Mouse (Mus musculus): Measurements from ENCODE around the gene Aqp9. TPM values are rescaled to one million over a fixed set of nuclear protein-coding genes. Genes with fewer than 3 reads are reported as not detected.

Gene Aqp9
- polyA plus RNA-seq, 1 experiment from 2014 or later = 0.37 TPM

DNA sequence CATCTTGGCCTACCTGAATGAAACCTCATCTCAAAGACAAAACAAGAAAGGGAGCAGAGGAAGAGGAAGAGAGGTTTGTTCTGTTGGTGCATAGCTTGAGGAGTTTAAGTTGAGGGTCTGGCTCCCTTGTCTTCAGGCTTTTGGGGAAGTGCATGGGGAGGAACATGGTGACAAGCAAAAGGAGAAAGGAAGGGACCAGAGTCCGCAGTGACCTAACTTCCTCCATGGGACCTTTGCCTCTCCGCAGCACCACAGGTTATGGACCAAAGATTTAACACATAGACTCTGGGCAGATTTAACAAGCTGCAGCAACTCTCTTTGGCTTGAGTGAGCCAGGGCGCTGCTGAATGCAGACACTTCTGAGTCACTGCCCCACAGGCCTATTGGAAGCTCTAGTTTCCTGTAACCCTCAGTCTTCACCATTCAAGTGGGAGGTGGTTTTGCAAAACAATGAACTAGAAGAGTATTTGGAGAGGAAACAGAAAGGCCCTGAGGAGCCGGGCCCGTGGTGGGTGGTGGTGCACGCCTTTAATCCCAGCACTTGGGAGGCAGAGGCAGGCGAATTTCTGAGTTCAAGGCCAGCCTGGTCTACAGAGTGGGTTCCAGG is 13.0 kb downstream of the Aqp9 start:
- Histone ChIP-seq H3K9ac (ENCODE audit: low read length) (no peak overlapping the region), H3K27me3 (replicated peaks; ENCODE audit: control insufficient read depth, insufficient read depth, low read length) (no peaks in the 10 kb centered on the region), H3K4me2 (ENCODE audit: low read length) (no peak overlapping the region), H3K9me3 (replicated peaks; ENCODE audit: control insufficient read depth, low read length) (no peaks in the 10 kb centered on the region), H3K27ac (ENCODE audit: low read depth, low read length) (no peak overlapping the region), H3K4me3 (ENCODE audit: low read depth, low read length) (no peak overlapping the region), H3K36me3 (ENCODE audit: control insufficient read depth, insufficient read depth, low read length) (no peaks in the 10 kb centered on the region), H3K4me1 (ENCODE audit: control insufficient read depth, insufficient read depth, low read length) (no peaks in the 10 kb centered on the region)
- DNase-seq (ENCODE audit: low spot score) (no peak), ATAC-seq (no peak)
- WGBS = 90% methylated on average over 7 of the region's 7 CpGs

DNA sequence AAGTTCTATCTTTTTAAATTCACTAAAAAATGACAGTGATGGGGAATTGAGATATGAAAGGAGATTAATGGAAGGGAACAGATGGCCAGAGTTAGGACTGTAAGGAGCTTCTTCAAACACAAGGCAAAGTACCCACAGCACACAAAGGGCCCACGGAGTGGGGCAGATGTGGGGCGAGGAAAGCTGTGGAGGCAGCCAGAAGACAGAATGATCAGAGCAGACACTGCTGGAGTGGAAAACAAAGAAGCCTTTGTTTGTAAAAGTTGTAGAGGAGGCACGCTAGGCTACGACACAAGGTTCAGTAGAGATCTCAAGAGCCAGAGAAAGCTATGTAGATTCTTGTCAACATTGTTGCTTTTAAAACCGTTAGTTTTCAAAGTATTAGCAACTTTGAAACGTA is 17.1 kb downstream of the Aqp9 start:
- H3K27me3 ChIP-seq (replicated peaks; ENCODE audit: control insufficient read depth, insufficient read depth, low read length) = no peaks in the 10 kb centered on the region
- DNase-seq (ENCODE audit: low spot score) = no peak
- H3K9ac ChIP-seq (ENCODE audit: low read length) = no peak overlapping the region
- H3K4me1 ChIP-seq (ENCODE audit: control insufficient read depth, insufficient read depth, low read length) = no peaks in the 10 kb centered on the region
- H3K36me3 ChIP-seq (ENCODE audit: control insufficient read depth, insufficient read depth, low read length) = no peaks in the 10 kb centered on the region
- no peak overlapping the region for H3K4me2 ChIP-seq (ENCODE audit: low read length)
- no peaks in the 10 kb centered on the region for H3K9me3 ChIP-seq (replicated peaks; ENCODE audit: control insufficient read depth, low read length)
- no peak overlapping the region for H3K27ac ChIP-seq (ENCODE audit: low read depth, low read length)
- WGBS = 39% methylated on average over 6 of the region's 6 CpGs
- ATAC-seq = no peak
- no peak overlapping the region for H3K4me3 ChIP-seq (ENCODE audit: low read depth, low read length)

DNA sequence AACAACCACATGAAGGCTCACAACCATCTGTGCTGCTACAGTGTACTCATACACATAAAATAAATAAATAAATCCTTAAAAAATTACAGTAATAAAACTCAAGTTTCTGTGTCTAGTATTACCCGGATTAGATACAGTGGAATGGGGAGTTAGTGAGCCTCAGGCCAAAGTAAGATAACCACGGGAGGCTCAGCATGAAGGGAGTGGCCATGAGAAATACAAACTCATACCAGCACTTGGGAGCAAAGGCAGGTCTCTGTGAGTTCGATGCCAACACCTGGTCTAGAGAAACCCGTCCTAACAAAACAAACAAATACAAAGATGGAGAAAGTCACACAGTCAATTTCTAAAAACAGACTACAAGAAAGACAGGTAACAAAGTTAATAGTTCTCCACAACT is 18.3 kb downstream of the Aqp9 start:
- Histone ChIP-seq H3K4me3 (ENCODE audit: low read depth, low read length) (no peak overlapping the region), H3K27me3 (replicated peaks; ENCODE audit: control insufficient read depth, insufficient read depth, low read length) (no peaks in the 10 kb centered on the region), H3K27ac (ENCODE audit: low read depth, low read length) (no peak overlapping the region), H3K36me3 (ENCODE audit: control insufficient read depth, insufficient read depth, low read length) (no peaks in the 10 kb centered on the region), H3K9me3 (replicated peaks; ENCODE audit: control insufficient read depth, low read length) (no peaks in the 10 kb centered on the region), H3K9ac (ENCODE audit: low read length) (no peak overlapping the region), H3K4me1 (ENCODE audit: control insufficient read depth, insufficient read depth, low read length) (no peaks in the 10 kb centered on the region), H3K4me2 (ENCODE audit: low read length) (no peak overlapping the region)
- ATAC-seq (no peak), DNase-seq (ENCODE audit: low spot score) (no peak)
- 90% methylated on average over 4 of the region's 4 CpGs for WGBS

DNA sequence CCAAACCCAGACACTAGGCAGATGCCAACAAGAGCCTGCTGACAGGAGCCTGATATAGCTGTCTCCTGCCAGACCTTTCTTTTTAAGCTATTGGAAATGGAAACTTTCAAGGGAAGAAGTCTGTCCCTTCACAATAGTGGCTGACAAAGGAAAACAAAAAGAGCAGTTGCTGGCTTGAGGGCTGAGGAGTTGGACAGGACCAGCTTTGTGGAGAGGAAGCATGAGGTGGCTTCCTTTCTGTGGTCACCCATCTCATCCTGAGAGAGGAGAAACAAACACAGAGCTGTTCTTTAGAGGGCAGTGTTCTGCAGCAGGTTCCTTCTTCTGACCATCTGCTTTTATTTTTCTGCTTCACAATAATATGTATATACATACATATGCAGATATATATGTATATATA is 19.6 kb downstream of the Aqp9 start:
- no peaks in the 10 kb centered on the region for H3K27me3 ChIP-seq (replicated peaks; ENCODE audit: control insufficient read depth, insufficient read depth, low read length)
- H3K9ac ChIP-seq (ENCODE audit: low read length) = no peak overlapping the region
- H3K4me2 ChIP-seq (ENCODE audit: low read length) = no peak overlapping the region
- DNase-seq (ENCODE audit: low spot score) = no peak
- H3K4me3 ChIP-seq (ENCODE audit: low read depth, low read length) = no peak overlapping the region
- no peak for ATAC-seq
- H3K27ac ChIP-seq (ENCODE audit: low read depth, low read length) = no peak overlapping the region
- H3K36me3 ChIP-seq (ENCODE audit: control insufficient read depth, insufficient read depth, low read length) = no peaks in the 10 kb centered on the region
- H3K4me1 ChIP-seq (ENCODE audit: control insufficient read depth, insufficient read depth, low read length) = no peaks in the 10 kb centered on the region
- no peaks in the 10 kb centered on the region for H3K9me3 ChIP-seq (replicated peaks; ENCODE audit: control insufficient read depth, low read length)

DNA sequence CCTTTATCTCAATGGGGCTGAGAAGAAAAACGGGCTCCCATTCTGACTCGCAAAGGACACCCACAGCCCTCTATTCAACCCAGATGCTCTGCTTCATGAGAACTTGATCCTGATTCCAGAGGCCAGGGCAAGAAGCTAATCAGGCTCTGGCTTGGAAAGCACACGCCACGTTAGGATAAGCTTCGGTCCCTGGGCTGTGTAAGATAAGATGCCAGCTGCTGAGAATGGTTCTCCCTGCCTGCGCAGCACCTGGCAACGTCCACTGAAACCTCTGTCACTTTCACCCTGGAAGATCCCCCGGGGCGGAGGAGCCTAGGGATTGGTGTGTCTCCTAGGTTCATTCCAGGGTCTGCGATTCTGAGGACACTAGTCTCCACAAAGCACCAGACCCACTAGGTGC is 22.3 kb downstream of the Aqp9 start:
- 89% methylated on average over 10 of the region's 10 CpGs for WGBS
- no peak for DNase-seq (ENCODE audit: low spot score)

DNA sequence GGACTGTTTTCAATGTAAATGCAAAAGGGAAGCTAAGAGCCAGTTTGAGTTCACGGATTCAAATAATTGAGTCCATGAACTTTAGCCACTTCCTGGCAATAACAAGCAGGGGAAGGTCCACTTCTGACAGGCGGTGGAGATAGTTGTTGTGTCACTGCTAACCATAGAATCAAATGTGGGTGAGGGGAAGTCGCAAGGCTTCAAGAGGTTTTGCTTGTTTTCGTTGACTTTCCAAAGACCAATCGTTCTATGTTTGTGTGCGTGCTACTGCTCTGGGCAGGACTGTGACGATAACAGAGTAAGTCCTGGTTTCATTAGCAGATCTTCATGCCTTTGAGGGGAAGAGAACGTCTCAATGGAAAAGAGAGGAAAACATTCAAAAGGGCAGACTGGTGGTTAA is 28.3 kb downstream of the Aqp9 start:
- H3K9ac ChIP-seq (ENCODE audit: low read length) = no peak overlapping the region
- 91% methylated on average over 8 of the region's 8 CpGs for WGBS
- ATAC-seq = no peak

More for the DNA sequence above, 22.3 kb downstream of the Aqp9 start:
- Histone ChIP-seq H3K4me2 (ENCODE audit: low read length) (no peak overlapping the region), H3K36me3 (ENCODE audit: control insufficient read depth, insufficient read depth, low read length) (no peaks in the 10 kb centered on the region), H3K4me1 (ENCODE audit: control insufficient read depth, insufficient read depth, low read length) (no peaks in the 10 kb centered on the region), H3K9ac (ENCODE audit: low read length) (no peak overlapping the region), H3K27me3 (replicated peaks; ENCODE audit: control insufficient read depth, insufficient read depth, low read length) (no peaks in the 10 kb centered on the region), H3K4me3 (ENCODE audit: low read depth, low read length) (no peak overlapping the region), H3K27ac (ENCODE audit: low read depth, low read length) (no peak overlapping the region), H3K9me3 (replicated peaks; ENCODE audit: control insufficient read depth, low read length) (no peaks in the 10 kb centered on the region)
- no peak for ATAC-seq

DNA sequence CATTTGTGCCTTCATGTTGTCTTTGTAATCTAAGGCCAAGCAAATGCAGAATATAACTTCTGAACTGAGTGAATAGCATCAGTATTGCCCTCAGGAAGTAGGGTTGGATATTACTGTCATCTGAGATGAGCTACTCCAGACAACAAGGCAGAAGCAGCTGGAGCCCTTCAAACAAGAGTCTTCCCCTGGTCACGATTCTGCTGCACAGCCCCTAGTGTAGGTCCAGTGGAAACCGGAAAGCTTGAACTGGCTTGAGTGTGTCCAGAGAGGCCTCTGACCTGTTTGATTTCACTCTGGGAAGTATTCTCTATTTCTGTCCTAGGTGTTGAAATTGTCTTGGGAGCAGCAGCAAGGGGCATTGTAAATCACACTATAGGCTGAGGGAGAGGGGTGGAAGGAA is 29.5 kb downstream of the Aqp9 start:
- DNase-seq (ENCODE audit: low spot score) = no peak
- H3K9me3 ChIP-seq (replicated peaks; ENCODE audit: control insufficient read depth, low read length) = no peaks in the 10 kb centered on the region
- no peaks in the 10 kb centered on the region for H3K27me3 ChIP-seq (replicated peaks; ENCODE audit: control insufficient read depth, insufficient read depth, low read length)
- H3K4me1 ChIP-seq (ENCODE audit: control insufficient read depth, insufficient read depth, low read length) = no peaks in the 10 kb centered on the region
- WGBS = 90% methylated on average over 2 of the region's 2 CpGs
- no peak overlapping the region for H3K4me2 ChIP-seq (ENCODE audit: low read length)
- H3K27ac ChIP-seq (ENCODE audit: low read depth, low read length) = no peak overlapping the region
- no peak for ATAC-seq
- H3K36me3 ChIP-seq (ENCODE audit: control insufficient read depth, insufficient read depth, low read length) = no peaks in the 10 kb centered on the region
- no peak overlapping the region for H3K9ac ChIP-seq (ENCODE audit: low read length)
- H3K4me3 ChIP-seq (ENCODE audit: low read depth, low read length) = no peak overlapping the region

More for the DNA sequence above, 28.3 kb downstream of the Aqp9 start:
- no peak overlapping the region for H3K4me3 ChIP-seq (ENCODE audit: low read depth, low read length)
- no peak overlapping the region for H3K4me2 ChIP-seq (ENCODE audit: low read length)
- no peaks in the 10 kb centered on the region for H3K27me3 ChIP-seq (replicated peaks; ENCODE audit: control insufficient read depth, insufficient read depth, low read length)
- no peaks in the 10 kb centered on the region for H3K4me1 ChIP-seq (ENCODE audit: control insufficient read depth, insufficient read depth, low read length)
- no peak for DNase-seq (ENCODE audit: low spot score)
- H3K36me3 ChIP-seq (ENCODE audit: control insufficient read depth, insufficient read depth, low read length) = no peaks in the 10 kb centered on the region
- no peaks in the 10 kb centered on the region for H3K9me3 ChIP-seq (replicated peaks; ENCODE audit: control insufficient read depth, low read length)
- no peak overlapping the region for H3K27ac ChIP-seq (ENCODE audit: low read depth, low read length)

DNA sequence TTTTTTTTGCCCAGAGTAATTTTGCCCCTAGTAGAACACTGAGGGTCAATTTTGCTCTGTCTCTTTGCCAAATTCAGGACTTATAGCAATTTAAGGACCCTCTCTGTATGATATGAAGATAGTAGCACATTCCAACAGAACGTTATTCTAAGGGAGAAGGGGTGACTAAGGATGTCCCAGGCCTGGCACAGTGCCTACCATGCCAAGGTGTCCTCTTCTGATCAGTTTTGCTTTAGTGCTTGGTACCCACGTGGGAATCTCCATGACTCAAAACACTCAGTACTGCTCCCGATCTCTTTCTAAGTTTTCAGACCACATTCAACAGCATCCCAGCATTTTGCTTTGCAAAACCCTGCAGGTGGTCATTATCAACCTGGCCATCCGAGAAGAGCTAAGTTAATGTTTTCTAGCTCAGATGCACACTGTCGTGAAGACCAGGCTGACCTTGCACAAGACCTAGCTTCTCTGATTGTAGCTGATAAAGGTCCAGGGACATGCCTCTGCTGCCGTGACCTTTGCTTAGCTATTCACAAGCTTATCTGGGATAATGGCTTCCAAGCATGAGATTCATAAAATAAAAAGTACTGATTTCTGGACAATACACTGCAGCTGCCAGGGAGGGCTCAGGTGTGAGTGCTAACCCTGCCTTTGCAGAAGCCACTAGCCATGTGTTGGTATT is 31.1 kb downstream of the Aqp9 start:
- H3K36me3 ChIP-seq (ENCODE audit: control insufficient read depth, insufficient read depth, low read length) = no peaks in the 10 kb centered on the region
- H3K4me3 ChIP-seq (ENCODE audit: low read depth, low read length) = no peak overlapping the region
- no peak overlapping the region for H3K4me2 ChIP-seq (ENCODE audit: low read length)
- H3K9ac ChIP-seq (ENCODE audit: low read length) = no peak overlapping the region
- WGBS = 80% methylated on average over 6 of the region's 6 CpGs
- no peaks in the 10 kb centered on the region for H3K4me1 ChIP-seq (ENCODE audit: control insufficient read depth, insufficient read depth, low read length)
- H3K27ac ChIP-seq (ENCODE audit: low read depth, low read length) = no peak overlapping the region
- no peaks in the 10 kb centered on the region for H3K9me3 ChIP-seq (replicated peaks; ENCODE audit: control insufficient read depth, low read length)
- no peaks in the 10 kb centered on the region for H3K27me3 ChIP-seq (replicated peaks; ENCODE audit: control insufficient read depth, insufficient read depth, low read length)
- DNase-seq (ENCODE audit: low spot score) = no peak
- ATAC-seq = no peak

DNA sequence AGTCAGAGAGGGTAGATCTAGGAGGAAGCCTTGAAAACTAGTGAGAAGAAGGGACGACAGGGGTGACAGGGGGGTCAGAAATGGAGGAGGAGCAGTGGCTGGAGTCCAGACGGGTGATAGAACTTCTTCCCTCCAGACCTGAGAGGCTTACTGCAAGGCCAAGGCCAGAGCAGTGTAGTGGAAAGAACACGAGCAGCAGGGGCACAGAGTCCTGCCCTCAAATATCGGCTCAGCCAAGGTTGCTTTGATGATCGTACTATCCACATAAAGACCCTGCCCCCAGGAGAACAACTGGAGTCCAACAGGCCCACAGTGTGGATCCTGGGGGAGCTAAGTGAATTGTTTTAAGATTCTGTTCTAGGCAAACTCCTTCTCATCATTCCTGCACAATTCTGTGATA is 33.4 kb downstream of the Aqp9 start:
- no peak overlapping the region for H3K4me2 ChIP-seq (ENCODE audit: low read length)
- WGBS = 77% methylated on average over 5 of the region's 5 CpGs
- H3K27me3 ChIP-seq (replicated peaks; ENCODE audit: control insufficient read depth, insufficient read depth, low read length) = no peaks in the 10 kb centered on the region
- H3K36me3 ChIP-seq (ENCODE audit: control insufficient read depth, insufficient read depth, low read length) = no peaks in the 10 kb centered on the region
- H3K9me3 ChIP-seq (replicated peaks; ENCODE audit: control insufficient read depth, low read length) = no peaks in the 10 kb centered on the region
- no peak for ATAC-seq
- DNase-seq (ENCODE audit: low spot score) = no peak
- no peaks in the 10 kb centered on the region for H3K4me1 ChIP-seq (ENCODE audit: control insufficient read depth, insufficient read depth, low read length)
- H3K4me3 ChIP-seq (ENCODE audit: low read depth, low read length) = no peak overlapping the region
- no peak overlapping the region for H3K9ac ChIP-seq (ENCODE audit: low read length)
- H3K27ac ChIP-seq (ENCODE audit: low read depth, low read length) = no peak overlapping the region
